Mouse (Mus musculus): ENCODE measurements around the gene Sema4d.

- TF ChIP-seq CTCF (IDR thresholded peaks at IDR 0.05; ENCODE audit: low read depth, low read length) (no peak), GATA1 (IDR thresholded peaks at IDR 0.05; ENCODE audit: borderline replicate concordance, low read length) (no peak), POLR2AphosphoS5 (IDR thresholded peaks at IDR 0.05; ENCODE audit: insufficient replicate concordance, low read depth, low read length) (no peak), TAL1 (conservative IDR thresholded peaks at IDR 0.05; ENCODE audit: low read depth, low read length) (no peak)
Measured at GRCm38 (mm10) chr13:51808141-51808540, 14.6 kb upstream of the Sema4d start.

Data from G1E (cell line).